Mouse (Mus musculus) left cerebral cortex, postnatal 25 days (tissue): ENCODE data around the gene Ruvbl1. TPM values are rescaled to one million over a fixed set of nuclear protein-coding genes. Genes with fewer than 3 reads are reported as not detected.

Experiments
- DNase-seq, 2 experiments: peaks; one replicate each; pipeline ENCODE4 v3.0.0; 2022; ENCODE audit warnings: low spot score in 2 of 2, mixed read lengths in 1 of 2
- intact Hi-C: fragments of 180-260 bp; cut with DNase I; formaldehyde crosslinking; loops from one replicate; pipeline ENCODE4 v1.15.1; 2025
- total RNA-seq, 2 experiments: library from RNA; stranded (reverse); gene quantifications; 2 replicates each; pipeline ENCODE4 v1.2.3; 2021

The Ruvbl1 gene
- 10 to 100 TPM; 37.3 to 38.7 TPM for total RNA-seq

- intact Hi-C loops = loop anchor here (1.0 kb wide), 1 partner anchor 19 kb away; the partner anchor contains the start of gene Eefsec
These were observed at the start of gene Ruvbl1 for GRCm38 (mm10) chr6:88465181-88465920. Gene Ruvbl1, plus strand, starts transcription at chr6:88465409.

DNA sequence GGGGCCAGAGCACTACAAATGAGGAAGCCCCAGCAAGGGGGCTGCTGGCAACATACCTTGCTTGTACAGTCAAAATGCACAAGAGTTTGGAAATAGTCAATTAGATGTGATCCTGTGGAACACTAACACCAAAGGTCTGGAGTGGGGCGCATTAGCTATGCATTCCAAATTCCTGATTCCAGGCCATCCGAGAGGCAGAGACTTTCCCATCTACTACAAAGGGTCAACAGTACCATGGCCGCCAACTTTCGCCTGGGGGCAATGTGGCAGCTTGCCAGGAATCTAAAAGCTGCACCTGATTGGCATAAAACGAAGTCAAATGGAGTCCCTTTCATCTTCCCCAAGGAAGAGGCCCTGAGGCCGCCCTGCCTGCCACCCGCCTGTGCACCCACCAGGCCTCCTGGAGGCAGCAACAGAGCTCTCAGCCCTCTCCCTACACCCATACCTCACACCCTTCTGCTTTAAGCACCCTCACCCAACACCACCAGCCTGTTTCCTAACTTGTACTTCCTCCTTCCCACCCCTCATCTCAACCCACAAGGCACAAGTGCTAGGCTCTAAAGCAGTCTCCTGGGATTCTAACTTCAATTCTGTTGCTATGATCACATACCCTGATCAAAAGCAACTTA lies 49.0 kb upstream of the Ruvbl1 start:
- no peak for DNase-seq
- intact Hi-C loops = no loop called here

More at GRCm38 (mm10) chr6:88465181-88465920, at the start of gene Ruvbl1:
- peak; percentile 90 to 97 for DNase-seq

- peak in 1 of 2 experiments; percentile 9 for DNase-seq
- intact Hi-C loops = no loop called here
These were observed 34.0 kb upstream of the Ruvbl1 start for GRCm38 (mm10) chr6:88431202-88431601.

GRCm38 (mm10) chr6:88435609-88436008 lies 29.6 kb upstream of the Ruvbl1 start:
- intact Hi-C loops = no loop called here
- no peak for DNase-seq

- DNase-seq = peak; percentile 35 to 78
- intact Hi-C loops = no loop called here
These were observed 26.2 kb upstream of the Ruvbl1 start for GRCm38 (mm10) chr6:88439056-88439455.

DNA sequence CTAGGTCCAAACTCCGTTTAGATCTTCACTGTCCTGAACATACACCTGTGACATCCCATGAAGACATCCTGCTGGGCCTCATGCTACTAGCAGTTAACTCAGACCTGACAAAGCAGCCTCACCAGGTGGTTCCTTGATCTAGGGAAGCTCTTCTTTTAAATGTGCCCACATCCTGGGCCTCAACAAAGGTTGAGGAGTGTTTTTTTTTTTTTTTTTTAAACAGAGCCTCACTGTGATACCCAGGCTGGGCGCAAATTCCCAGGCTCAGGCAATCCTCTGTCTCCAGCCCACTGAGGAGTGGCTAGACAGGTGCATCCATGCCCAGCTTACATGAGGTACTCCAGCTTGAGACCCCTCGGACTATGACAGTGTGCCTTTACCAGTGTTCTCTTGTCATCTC lies 22.7 kb upstream of the Ruvbl1 start:
- no peak for DNase-seq
- intact Hi-C loops = no loop called here

DNA sequence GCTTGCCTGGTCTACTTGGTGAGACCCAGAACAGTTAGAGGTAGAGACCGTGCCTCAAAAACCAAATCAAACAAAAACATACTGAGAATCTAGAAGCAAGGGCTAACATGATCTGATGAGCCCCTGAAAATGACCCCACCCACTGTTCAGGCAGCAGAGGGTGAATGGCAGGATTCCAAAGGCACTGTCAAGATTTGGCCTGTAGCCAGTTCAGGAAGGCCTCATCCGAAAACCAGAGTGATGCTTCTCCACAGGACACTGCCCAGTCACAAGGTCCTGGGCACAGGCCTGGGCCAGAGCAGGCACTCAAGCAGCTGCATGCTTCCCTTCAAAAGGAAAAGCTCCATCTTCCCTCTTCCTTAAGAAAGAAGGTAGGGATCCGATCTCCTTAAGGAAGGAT lies 21.8 kb upstream of the Ruvbl1 start:
- intact Hi-C loops = no loop called here
- DNase-seq = no peak

- intact Hi-C loops = no loop called here
- no peak for DNase-seq
These were observed 21.0 kb upstream of the Ruvbl1 start for GRCm38 (mm10) chr6:88444076-88444750.

DNA sequence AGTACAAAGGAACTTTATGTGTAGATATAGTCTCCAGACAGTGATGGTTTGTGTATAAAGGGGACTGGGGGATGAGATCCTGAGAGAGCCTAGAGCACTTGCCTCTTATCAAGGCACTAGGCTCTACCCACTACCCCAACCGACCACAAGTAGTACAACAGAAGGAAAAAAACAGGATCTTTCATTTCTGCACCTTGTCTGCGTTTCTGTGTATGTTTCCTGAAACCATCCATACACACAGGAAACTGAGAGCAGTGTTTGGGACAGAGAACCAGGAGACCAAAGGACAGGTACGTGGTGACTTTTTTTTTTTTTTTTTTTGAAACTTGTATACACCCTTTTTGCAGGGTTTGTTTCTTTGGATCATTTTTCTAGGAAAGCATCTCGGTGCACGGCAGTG lies 19.5 kb upstream of the Ruvbl1 start:
- DNase-seq = no peak
- intact Hi-C loops = loop anchor here (1.0 to 5.0 kb wide), 2 partner anchors 20 to 258 kb away; partner anchors contain the start of gene Ruvbl1

DNA sequence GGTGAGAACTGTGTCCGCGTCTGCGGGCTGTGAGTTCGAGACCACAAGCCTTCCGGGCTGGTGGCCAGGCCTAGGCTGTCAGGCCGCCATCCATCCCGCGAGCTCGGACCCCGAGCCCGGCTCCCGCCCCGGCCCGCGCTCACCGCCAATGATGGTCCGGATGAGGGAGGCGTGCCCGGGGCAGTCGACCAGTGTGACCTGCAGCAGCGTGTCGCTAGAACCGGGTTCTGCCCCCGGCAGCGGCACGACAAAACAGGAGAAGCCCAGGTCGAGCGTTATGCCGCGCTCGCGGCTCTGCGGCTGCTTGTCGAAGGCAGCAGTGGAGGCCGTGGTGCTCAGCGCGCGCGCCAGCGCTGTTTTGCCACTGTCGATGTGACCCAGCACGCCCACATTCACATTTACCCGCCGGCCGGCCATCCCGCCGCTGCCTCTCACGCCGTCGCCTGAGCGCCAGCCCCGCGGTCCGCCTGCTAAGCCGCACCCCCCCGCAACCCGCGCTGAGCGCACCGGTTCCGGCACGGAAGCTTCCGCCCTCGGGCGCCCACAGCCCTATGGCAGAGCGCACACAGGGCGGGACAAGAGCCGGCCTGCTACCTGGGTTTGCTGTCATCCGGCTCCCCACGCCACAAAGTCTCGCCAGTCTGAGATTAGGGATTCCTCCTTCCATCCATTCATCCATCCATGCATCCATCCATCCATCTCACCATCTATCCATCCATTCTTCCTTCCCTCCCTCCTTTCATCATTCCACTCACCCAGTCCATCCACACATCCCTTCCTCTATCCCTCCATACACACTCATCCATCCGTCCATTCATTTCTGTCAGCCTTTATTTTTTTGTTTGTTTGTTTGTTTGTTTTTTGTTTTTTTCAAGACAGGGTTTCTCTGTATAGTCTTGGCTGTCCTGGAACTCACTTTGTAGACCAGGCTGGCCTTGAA lies 18.9 kb upstream of the Ruvbl1 start, which contains the start of gene Eefsec:
TSS of gene Eefsec (minus strand) at position 477 of the 940 bp plus-strand sequence.
- peak; percentile 80 to 82 for DNase-seq
- intact Hi-C loops = loop anchor here (1.0 to 5.0 kb wide), 2 partner anchors 19 to 259 kb away; partner anchors contain the start of gene Ruvbl1

DNA sequence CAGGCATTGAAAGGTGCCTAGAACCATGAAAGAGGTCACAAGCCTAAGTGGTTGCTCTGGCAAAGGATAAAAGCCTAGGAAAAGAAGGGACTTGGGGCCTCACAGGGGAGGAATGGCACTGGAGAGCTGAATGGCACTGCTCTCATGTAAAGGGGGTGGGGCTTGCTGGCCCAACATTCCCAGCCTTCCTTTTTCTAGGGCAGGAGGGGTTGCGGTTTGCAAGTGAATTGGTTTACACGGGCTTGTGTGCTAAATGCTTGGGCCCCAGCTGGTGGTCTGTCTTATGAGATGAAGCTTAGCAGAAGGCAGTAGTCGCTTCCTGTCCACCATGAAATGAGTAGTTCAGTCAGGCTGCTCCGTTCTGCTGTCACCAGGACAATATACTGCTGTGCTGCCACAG lies 17.8 kb upstream of the Ruvbl1 start:
- intact Hi-C loops = loop anchor here (5.0 kb wide), 1 partner anchor 260 kb away; no protein-coding TSS in a partner anchor

DNA sequence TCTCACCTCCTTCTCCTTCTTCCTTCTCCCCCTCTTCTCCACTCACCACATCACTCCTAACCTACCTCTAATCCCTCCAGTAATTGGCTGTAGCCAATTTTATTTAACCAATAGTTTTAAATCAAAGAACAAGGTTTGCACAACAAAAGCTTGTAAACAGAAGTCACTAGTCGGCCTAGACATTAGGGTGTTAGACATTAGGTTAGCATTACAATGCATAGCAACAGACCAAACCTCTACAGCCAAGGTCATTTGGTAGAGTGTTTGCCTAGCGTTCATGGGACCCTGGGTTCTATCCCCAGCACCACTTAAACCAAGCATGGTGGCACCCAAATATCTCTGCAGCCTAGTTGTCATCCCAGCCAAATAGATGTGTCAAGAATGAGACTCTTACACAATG lies 10.7 kb upstream of the Ruvbl1 start:
- no peak for DNase-seq
- intact Hi-C loops = no loop called here

More for the DNA sequence above, 17.8 kb upstream of the Ruvbl1 start:
- no peak for DNase-seq

GRCm38 (mm10) chr6:88469878-88470277 lies 4.7 kb downstream of the Ruvbl1 start:
- intact Hi-C loops = no loop called here
- no peak for DNase-seq

DNA sequence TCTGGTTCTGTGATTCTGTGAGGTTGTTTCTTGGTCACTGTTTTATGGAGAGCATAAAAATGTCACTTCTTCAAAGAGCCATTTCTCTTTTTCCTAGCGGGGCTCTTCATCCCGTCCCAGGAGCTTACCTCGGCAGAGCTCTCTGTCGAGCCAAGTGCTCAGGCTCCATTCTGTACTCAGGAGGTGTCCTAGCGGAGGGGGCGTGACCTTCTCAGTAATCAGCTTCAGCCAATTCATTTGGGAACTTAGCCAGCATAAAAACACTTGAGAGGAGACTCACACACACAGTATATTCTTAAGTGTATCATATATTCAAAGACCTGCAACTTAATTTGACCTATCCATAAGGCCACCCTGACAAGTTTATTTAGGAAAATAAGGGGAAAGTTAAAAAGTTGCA lies 15.2 kb downstream of the Ruvbl1 start:
- intact Hi-C loops = no loop called here
- no peak for DNase-seq

DNA sequence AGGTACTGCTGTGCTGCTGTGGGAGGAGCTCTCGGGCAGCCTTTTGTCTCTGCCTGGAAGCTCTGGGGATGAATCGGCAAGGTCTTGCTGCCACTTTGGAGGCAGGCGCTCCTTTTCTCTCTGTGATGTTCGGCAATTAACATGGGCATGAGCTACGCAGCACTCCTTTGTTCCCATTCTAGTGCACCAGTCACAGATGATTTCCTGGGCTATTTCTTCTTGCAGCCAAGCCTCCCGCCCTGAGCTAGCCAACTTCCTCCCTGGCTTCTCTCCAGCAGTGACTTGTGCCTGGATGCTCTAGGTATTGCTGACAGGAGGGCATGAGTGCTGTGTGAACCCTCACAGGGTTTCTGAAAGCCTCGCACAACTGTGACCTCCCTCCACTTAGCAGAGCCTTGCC lies 17.9 kb downstream of the Ruvbl1 start:
- intact Hi-C loops = no loop called here
- DNase-seq = no peak

GRCm38 (mm10) chr6:88483913-88484312 lies 18.7 kb downstream of the Ruvbl1 start:
- intact Hi-C loops = no loop called here

GRCm38 (mm10) chr6:88485378-88485777 lies 20.2 kb downstream of the Ruvbl1 start:
- intact Hi-C loops = loop anchor here (5.0 kb wide), 2 partner anchors 298 to 373 kb away; no protein-coding TSS in a partner anchor
- no peak for DNase-seq

More at GRCm38 (mm10) chr6:88483913-88484312, 18.7 kb downstream of the Ruvbl1 start:
- DNase-seq = no peak

- intact Hi-C loops = loop anchor here (5.0 kb wide), 2 partner anchors 300 to 375 kb away; no protein-coding TSS in a partner anchor
- peak; percentile 74 to 75 for DNase-seq
These were observed 21.7 kb downstream of the Ruvbl1 start for GRCm38 (mm10) chr6:88486893-88487292.

DNA sequence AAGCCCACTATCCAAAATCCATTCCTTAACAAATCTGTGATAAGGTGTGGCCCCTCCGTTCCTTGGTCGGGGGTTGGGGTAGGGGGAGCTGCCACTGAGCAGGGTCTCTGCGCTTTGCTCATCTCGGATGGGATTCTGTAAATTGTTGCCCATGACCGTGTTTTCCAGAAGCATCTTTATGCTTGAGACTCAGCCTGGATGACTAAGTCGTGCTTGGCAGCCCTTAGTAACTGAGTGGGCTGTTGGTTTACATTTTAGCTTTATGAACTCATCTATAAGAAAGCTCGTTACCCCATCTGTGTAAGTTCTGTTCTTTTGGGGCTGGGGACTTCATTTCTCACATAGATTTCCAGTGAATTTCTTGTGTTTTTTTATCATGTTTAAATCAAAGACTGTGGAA lies 23.8 kb downstream of the Ruvbl1 start:
- intact Hi-C loops = loop anchor here (5.0 kb wide), 2 partner anchors 302 to 377 kb away; no protein-coding TSS in a partner anchor

More for the DNA sequence above, 23.8 kb downstream of the Ruvbl1 start:
- DNase-seq = peak in 1 of 2 experiments; percentile 75
